Mouse (Mus musculus) testis, adult 2 months (tissue): ENCODE measurements around the gene Fkbp4.

Experiments used
- CTCF ChIP-seq: fragments of 200-500 bp; IDR thresholded peaks from 2 replicates; pipeline ENCODE4 v1.5.1; 2012; ENCODE audit warnings: low read depth, mild to moderate bottlenecking, inconsistent platforms, low read length, moderate library complexity; ENCODE audit not compliant: control insufficient read depth, insufficient read depth, insufficient replicate concordance
- POLR2A ChIP-seq: fragments of 200-500 bp; IDR thresholded peaks from 2 replicates; pipeline ENCODE4 v1.6.1; 2012; ENCODE audit warnings: low read depth, mild to moderate bottlenecking, inconsistent platforms, low read length, moderate library complexity; ENCODE audit not compliant: control insufficient read depth

DNA sequence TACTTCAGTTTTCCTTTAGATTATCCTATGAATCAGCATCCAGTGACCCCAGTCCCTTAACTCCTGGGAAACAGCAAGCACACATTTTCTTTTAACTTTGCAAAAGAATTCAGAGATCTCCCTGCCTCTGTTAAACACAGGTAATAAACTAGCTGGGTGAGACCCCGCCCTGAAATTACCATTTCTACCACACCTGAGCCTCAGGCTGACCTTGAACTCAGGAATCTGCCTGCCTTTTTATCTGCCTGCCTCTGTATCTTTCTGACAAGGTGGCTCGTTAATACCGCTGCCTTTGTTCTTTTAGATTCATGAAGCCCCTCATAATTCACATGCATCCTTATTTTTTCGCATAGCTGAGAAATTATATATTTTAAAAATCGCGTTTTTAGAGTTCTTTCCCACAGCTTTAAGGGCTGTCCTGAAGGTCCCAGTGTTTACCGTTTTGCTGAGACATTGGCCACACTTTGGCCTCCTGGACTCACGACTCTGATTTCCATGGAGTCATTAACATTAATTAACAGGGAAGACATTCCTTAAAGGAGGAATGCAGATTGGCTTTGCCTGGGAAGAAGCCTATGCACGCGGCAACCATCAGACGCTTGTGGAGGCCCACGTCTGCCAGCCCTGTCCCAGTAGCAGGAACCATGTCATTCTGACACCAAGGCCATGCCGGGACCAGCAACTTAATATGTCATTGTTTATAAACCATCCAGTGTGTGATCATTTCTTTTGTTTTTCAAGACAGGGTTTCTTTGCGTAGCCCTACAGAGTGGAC is 22.4 kb upstream of the Fkbp4 start:
- TF ChIP-seq POLR2A (no peak), CTCF (no peak)
